Mouse (Mus musculus) fat pad, adult 2 months (tissue): ENCODE results near the gene Gm10961.

Experiments
- DNase-seq: peaks from one replicate; pipeline ENCODE4 v3.0.0-alpha.2; 2011; ENCODE audit warnings: low read depth, low spot score; ENCODE audit errors: extremely low read depth

The Gm10961 gene

DNA sequence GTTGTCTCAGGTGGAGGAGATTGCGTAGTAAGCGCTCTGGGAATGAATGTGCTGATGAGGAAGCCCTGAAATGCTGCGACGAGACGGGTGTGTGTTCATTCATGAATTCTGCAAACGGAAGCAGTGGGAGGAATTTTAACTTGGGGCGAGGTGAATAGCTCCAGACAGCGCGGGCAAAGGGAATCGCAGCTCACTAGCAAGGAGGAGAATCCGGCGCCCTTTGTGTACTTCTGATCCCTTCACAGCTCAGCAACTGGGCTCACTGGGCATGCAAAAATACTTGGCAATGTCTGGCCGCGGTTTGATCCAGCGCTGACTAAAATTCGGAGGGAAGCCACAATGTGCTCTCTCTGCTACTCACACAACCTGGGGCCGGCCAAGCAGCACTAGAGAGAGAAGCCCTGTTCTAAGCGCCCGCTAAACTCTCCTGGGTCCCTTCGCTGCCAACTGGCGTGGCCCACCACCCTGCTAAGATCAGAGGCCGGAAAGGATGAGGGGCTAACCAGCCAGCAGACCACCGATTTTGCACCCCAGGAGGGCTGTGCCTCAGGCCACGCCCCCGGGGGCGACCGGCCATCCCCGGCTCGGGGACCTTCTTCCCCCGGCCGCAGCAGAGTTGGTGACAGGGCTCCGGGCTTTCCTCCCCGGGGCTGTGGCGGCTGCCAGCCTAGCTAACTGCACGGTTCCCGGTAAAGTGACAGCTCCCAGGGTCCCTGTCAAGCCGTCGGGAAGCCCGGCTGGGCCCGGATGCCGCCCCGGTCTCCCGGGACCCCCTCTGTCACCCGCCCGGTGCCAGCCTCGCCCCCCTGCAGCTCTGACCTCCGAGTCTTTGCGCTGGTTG is at the start of gene Gm10961:
Gene Gm10961, plus strand, starts transcription at position 641 of the 841 bp plus-strand sequence.
- no peak for DNase-seq

DNA sequence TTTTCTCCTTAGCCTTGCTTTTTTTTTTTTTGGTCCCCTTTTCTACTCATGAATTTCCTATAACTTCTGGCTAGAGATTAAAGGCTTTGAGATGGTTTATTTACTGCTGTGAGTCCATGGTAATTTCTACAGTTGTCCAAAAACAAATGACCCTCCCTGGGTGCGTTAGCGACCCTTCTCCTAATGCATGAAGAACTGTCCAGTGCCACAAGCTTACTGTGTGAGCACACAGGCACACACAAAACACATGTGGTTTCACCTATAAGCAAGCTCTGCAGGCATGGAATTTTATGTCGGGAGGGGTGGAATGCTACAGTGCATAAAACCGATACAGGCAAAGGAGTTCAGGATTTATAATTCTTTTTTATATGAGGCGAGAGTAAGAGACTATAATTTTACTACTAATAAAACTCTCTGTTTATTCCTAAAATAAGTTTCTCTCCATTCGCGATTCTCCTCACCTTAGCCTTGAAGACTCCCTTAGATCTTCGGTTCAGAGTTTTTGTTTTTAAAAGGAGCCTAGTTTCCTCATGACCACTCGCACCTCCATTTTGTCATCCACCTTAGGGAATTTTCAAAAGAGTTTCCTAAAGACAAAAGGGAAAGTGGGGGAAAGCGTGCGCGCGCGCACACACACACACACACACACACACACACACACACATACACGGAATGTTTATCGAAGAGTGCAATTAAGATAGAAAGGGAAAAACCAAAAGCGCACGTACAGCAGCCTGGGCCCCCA is 48.8 kb upstream of the Gm10961 start:
- DNase-seq = no peak

DNA sequence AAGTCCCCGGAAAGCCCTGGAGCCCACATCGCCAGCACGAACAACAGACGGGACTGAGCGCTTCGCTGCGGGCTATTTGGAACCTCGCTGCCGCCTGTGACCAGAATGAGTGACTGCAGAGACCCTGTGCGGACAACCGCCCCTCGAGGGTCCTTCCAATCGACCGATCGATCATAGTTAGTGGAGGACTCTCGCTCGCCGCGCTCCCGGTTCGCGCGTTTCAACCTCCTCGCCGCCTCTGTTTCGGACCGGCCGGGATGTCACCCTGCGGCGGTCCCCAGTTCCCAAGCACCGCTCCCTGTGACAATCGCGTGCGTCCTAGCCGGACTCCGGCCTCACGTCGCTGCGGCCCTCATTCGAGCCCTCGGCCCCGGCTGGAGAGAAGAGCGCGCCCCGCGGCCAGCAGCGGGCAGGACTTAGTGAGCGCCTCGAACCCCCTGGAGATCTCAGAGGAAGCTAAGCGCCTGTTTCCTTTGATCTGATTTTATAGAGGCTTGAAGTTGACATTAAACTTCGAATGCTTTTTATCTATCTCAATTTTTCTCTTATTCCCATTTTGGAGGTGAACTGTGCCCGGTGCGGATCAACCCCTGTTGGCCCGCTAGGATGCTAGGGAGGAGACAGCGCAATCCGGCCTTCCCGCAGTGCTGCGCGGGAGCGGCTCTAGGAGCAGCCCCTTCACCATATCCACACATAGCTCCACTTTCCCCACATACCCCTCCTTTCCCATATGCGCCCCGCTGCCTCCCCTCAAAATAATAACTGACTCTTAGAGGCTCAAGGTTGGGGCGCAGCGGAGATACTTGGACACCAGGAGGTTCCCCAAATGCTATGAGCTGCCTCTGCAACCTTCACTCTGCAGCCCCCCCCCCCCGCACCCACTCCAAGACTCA is 48.0 kb upstream of the Gm10961 start:
- DNase-seq = no peak

DNA sequence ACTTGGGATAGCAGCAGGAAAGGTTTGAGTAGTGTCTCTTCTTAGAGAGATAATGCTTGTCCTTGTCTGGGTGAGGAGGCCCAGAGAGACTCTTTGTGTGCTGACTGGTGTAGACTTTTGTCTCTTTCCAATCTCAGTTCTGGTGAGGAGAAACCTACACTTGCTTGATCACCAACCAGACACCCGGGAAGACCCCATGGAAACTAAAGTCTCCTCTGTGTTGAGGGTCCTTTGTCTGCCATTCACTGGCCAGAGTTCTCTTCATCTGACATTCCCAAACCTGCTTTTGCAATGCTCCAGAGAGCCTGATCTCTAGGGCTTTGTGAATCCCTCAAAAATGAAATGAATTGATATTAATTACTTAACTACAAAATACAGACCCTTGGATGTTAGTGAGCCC is 47.2 kb upstream of the Gm10961 start:
- no peak for DNase-seq

DNA sequence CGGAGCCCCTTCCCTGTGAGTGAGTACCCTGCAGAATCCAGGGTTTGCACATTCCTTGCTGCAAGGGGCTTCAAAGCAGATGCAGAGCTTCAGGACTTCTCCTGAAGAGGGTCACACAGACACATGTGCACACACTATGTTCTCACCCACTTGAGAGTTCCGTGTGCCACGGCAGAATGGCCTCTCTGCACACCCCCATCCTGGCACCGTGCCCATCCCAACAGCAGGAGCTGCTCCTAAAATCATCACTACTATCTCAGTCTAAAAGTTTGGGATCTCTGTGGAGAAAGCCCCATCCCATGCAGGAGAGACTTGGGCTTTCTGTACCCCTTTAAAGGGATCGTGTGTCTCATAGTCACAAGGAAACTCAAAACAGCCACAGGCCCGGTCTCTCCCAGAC is 44.6 kb upstream of the Gm10961 start:
- no peak for DNase-seq

DNA sequence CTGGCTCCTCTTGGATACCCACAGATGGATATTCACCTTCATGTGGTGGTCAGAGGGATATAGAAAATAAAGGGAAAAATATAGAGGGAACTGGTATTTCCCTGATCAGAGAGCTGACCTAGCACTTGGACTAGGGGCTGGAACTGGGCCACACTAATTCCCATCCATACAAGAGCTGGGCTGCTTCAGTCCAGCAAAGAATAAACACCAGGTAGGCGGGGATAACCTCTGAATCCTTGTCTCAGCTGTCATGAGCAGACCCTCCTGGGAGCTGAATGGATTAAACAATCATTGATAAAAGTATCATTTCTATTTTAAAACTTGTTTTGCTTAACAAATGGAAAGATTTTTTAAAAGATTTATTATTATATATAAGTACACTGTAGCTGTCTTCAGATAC is 39.5 kb upstream of the Gm10961 start:
- no peak for DNase-seq

DNA sequence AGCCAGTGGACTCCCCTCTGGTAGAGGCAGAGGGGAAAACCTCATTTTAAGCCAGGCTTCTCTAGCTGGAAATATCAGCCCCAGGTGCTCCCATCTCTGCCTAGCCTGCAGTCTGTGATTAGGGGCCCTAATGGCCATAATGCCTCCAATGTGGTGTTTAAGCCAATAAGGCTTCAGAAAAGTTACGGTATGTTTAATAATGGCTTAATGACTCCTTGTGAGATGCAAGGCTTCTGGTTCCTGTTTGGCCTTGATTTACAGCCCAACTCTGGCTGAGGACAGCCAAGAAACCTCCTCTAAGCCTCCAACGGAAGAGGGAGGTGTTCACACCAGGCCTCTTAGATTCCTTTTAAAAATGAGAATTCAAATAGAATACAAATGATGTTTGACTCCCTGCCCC is 37.5 kb upstream of the Gm10961 start:
- DNase-seq = no peak

DNA sequence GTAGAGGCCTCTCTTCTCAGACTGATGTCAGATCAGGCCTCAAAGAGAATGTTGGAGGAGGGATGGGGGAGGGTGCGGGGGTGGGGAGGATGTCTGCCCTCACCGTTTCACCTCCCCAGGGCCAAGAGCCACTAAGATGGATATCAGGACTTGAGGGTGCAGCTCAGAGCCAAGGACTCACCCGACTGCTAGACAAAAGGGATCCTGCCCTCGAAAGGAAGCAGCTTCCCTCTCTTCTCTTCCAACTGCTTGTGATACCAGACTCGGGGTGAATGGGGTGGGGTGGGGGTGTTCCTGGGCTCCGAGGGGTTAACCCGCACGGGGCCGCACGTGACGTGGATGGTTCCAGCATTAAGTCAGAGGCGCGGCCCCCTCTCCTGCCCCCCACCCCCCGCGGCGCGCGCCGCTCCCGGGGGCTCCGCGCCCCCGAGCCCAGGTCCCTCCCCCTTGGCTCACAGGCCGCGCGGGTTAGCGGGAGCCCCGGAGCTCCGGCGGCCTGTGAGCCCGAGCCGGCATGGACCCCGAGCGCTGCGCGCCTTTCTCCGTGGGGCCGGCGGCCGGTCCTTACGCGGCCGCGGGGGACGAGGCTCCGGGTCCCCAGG is 36.4 kb upstream of the Gm10961 start, which contains the start of gene Alx3:
Gene Alx3, plus strand, starts transcription at position 370 of the 602 bp plus-strand sequence.
- no peak for DNase-seq

DNA sequence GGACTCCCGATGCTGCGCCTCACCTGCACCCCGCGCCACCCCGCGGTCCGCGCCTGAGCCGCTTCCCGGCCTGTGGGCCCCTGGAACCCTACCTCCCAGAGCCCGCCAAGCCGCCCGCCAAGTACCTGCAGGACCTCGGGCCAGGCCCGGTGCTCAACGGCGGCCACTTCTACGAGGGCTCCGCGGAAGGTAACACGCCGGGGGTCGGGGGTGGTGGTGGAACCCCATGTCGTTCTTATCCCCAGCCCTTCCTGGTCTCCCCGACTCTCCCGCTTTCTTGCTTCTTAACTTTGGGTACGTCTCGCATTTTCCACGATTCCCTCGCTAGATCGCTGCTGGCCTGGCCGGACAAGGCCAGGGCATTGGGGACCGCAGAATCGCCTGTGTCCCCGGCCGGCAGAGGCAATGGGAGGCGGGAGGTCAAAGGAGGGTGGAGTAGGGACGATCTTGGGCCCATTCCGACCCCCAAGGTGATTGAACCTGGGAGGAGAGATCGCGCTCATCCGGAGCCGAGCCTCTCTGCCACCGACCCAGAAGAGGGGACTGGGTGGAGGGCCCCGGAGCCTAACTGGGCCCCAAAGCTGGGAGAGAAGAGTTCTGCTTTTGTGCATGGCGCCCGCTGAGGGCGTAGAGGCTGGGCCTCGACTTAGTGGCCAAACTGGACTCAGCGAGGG is 35.7 kb upstream of the Gm10961 start:
- no peak for DNase-seq

DNA sequence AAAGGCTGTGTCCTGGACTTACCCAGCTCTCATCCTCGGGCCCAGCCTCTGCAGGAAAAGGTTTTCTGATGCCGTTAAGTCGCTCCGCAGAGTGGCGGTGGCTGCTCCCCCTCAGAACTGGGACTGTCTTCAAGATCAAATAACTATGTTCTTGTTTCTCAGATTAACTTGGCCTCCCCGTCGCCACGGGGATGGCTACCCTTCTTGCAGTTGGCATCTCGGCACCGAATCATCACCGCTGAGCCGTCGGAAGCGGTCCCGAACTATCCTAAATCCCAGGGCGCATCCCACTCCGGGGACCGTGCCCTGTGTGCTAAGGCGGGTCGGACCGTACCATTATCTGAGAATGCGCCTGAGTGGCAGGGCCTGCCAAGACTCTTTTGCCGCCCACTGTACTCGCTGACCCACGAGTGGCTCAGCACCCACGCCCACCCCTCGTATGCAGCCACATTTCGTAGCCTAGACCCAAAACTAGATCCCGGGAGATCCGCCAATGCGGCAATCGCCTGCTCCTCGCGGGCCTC is 35.1 kb upstream of the Gm10961 start:
- DNase-seq = no peak

DNA sequence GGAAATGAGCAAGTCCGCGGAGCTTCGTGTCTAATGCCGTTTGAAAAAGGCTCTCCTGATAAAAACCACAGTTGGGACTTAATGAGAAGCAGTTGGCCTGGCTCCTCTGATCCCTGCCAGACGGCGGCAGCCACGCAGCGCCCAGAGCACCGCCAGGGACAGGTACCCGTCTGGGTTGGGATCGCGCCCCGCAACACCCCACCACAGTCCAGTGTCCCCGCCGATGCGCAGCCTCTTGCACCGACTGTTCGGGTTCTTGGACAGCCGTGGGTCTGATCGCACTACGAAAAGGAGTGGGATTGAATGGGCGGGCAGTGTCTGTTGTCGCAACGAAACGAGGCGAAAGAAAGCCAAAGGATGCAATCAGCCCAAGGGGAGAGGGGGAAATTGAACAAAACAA is 34.6 kb upstream of the Gm10961 start:
- DNase-seq = no peak

DNA sequence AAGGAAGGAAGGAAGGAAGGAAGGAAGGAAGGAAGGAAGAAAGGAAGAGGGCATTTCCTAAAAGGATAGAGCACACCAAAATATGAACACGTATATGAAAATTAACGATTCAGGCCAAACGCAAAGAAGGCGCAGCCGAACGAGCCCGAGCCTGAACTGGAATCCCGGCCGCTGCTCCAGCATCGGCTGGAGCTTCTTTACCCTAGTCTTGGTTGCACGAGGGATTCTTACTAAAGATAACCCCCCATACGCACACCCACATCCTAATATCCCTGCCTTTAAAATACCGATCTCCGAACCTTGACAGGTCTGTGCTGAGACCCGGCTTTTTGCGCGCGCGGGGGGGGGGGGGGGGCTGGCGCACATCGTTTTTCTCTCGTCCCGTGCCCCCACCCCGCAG is 34.0 kb upstream of the Gm10961 start:
- no peak for DNase-seq

DNA sequence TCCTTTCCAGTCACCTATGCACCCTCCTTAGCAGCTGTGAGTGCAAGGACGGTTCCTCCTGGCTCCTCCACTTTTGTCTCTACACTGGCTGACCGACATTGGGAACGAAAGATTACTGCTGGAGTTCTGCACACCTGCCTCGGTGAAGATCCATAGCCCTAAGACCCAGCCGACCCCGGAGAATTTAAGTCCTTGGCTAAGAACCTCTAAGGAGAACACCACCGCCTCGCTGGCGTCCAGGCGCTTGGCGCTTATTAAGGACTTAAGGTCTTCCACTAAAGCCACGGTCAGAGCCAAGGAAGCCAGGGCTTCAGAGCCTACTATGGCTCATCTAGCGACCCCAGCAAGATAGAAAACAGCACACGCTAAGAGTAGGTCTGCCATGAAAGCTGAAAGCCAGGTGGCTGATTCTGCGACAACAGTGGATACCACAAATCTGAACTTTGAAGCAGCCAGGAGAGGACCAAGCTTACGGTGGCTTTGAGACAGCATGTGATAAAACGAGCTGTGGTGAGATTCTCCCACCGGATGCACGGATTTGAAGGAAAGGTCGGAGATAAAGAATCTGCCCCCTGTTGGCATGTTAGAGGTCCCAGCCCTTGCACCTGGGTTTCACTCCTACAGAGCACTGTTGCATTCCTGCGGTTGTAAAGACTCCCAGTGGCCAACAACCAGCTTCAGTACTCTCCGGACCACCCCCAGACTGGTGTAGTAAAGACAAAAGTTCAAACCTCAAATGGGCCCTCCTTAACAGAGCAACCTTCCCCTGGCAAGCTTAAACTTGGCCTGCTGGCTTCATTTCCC is 33.3 kb upstream of the Gm10961 start:
- DNase-seq = no peak

DNA sequence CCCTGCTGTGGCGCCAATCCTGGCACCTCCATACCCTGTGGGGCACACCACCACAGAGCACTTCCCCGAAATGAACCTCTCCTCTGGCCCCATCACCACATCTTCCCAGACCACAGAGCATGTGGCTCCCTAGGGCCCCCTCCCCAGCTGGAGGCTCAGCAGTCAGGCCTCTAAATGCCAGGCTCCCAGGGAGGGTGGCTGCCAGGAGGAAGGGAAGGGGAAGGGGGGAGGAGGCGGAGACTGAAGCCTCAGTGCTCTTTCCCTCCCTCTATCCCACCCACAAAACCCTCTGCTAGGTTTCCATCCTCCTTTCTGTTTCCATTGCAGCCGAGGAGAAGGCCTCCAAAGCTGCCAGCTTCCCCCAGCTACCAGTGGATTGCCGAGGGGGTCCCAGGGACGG is 31.0 kb upstream of the Gm10961 start:
- no peak for DNase-seq

DNA sequence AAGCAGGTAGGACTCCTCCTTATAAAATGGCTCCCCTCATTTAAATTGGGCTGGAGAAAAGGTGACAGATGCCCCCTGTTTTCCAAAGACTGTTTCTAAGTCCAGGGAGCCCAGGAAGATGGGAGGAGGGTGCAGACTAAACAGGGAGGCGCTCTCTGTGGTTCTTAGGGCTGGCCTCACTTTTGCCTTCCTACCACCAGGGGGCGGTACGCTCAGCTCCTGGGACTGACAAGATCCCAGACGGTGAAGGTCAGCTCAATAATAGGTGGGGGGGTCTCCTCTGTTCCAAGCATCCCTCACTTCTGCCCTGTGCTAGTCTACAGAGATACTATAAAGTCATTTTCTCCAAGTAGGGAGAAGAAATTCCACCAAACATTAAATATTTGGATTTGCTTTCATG is 25.8 kb upstream of the Gm10961 start:
- no peak for DNase-seq

DNA sequence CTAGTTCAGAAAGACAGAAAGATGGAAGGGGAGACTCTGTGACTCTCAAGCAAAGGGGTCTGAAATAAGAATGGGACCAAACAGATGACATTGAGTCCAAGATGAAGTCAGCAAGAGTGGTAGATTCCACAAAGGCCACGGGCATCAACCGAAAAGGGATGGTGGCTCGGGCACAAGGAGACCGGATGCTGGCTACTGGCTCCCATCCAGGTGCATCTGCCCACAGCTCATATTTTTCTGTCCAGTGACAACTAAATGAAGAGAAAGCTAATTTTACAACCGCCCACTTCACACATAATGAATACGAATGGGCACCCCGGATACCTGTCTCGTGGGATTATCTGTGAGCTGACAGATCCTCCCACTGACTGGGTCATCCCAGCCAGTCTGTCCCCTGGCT is 23.9 kb upstream of the Gm10961 start:
- DNase-seq = no peak

DNA sequence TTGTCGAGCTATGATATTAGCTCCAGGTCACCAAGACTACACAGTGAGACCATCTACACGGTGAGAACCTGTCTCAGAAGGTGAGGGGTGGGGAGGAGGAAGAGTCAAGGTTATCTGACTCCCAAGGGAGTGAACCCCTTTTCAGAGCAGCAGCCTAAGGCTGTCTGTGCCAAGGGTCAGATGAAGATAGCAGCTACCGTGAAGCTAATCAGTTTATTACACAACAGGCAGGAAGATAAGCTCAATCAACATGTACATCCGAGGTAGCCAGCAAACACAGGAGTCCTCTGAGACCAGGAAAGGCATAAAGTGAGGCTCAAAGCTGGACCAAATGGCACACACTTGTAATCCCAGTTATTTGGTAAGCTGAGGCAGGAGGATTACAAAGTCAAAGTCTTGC is 22.3 kb upstream of the Gm10961 start:
- DNase-seq = no peak

DNA sequence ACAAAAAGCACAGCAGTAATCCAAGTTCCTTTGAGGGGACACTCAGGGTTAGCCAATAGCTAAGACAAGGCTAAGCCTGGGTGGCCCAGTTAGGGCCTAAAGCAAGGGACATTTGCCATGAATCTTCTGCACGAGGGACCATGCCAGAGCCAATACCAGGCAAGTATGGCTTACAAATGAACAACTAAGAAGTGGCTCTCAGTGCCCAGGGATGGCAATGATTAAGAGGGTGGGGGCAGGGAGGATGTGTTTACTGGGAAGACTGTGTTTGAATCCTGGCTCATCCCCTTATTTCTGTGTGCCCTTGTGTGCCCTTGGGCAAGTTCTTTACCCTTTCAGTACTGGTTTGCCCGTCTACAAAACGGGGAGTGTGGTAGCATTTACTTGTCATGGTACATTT is 21.7 kb upstream of the Gm10961 start:
- DNase-seq = no peak

DNA sequence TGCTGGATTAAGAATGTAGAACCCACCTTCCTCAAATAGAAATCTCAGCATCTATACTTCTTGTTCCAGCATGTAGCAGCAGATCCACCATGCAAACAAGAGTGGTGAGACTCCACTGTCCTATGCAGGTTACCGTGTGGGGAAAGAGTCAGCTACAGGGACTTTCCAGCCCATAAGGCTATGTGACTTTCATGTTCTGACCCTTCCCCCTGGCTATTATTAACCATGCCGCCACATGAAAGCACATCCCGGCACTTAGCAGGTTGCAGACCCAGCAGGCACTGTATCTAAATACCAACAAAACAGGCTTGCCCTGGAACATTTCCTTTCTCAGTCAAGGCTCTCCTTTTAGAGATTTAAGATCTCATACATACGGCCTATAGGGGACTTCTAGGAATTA is 19.7 kb upstream of the Gm10961 start:
- DNase-seq = no peak
